Mouse (Mus musculus) megakaryocyte, embryonic 14.5 days (primary cell): ENCODE data around the gene Kdm5b.

Experiments used
- FLI1 ChIP-seq: IDR thresholded peaks from 2 replicates; pipeline ENCODE4 v1.6.1; 2012; ENCODE audit warnings: low read length, inconsistent platforms, mixed read lengths
- GATA1 ChIP-seq: IDR thresholded peaks from 3 replicates; pipeline ENCODE4 v1.6.1; 2012; ENCODE audit warnings: mixed read lengths, low read length, inconsistent platforms, borderline replicate concordance

- TF ChIP-seq GATA1 (no peak), FLI1 (no peak)
Observed at GRCm38 (mm10) chr1:134540610-134541009, 19.4 kb upstream of the Kdm5b start.
